Mouse (Mus musculus) embryo, embryonic 10.5 days (tissue): ENCODE data around the gene Fam160b1.

Experiments
- DNase-seq: peaks from one replicate; pipeline ENCODE4 v3.0.0-alpha.2; 2015; ENCODE audit warnings: low spot score

The Fam160b1 gene

DNA sequence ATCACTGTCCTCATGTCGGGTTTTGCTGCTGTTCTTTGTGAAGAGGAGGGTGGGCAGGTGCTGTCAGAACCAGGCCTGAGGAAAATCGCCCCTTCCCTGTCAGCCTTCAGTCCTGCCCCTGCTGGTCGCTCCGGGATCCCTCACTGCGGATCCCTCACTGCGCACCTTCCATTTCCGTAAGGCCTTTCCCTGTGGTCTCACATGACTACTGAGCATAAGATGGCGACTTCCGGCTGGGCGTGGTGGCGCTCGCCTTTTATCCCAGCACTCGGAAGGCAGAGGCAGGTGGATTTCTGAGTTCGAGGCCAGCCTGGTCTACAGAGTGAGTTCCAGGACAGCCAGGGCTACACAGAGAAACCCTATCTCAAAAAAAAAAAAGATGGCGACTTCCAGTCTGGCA lies 64.8 kb downstream of the Fam160b1 start:
- no peak for DNase-seq

- no peak for DNase-seq
Observed at GRCm38 (mm10) chr19:57426841-57427240, 66.4 kb downstream of the Fam160b1 start.

- DNase-seq = no peak
Observed at GRCm38 (mm10) chr19:57427756-57428438, 67.4 kb downstream of the Fam160b1 start.

DNA sequence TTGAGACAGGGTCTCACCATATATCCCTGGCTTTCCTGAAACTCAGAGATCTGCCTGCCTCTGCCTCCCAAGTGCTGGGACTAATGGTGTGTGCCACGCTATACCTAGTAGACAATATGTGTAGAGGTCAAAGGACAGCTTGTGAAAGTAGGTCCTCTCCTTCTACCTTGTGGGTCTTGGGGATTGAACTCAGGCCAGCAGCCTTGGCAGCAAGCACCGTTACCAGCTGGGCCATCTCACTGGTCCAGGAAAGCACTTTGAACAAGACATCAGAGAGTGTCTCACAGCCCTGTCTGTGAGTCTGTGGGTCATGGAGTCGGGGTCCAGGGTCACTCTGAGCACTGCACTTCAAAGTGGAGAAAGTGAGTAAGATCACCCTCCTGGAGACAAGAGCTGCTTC lies 68.2 kb downstream of the Fam160b1 start:
- DNase-seq = no peak

DNA sequence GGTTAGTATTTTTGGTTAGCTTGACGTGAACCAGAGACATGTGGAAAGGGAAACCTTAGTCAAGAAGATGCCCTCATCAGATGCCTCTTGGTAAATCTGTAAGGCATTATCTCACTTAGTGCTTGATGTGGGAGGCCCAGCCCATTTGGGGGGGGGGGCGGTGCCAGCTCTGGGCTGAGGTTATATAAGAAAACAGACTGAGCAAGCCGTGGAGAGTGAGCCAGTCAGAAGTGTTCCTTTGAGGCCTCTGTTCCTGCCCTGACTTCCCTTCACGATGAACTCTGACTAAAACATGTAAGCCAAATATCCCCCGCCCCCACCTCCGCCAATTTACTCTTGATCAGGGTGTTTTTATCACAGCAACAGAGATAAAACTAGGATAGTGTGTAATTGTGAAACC lies 69.4 kb downstream of the Fam160b1 start:
- DNase-seq = no peak

DNA sequence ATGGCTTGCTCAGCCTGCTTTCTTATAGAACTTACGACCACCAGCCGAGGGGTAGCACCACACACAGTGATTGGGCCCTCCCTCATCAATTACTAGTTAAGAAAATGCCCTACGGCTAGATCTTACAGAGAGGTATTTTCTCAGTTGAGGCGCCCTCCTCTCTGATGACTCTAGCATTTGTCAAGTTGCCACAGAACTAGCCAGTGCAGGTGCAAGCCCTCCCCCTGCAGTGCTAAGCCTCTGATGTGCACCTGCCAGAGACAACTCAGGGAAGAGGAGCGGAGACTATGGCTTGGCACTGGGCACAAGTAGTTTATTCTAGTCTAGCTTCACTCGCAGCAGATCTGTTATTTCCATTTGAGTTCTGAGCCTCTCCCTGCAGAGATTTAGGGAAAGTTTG lies 71.0 kb downstream of the Fam160b1 start:
- no peak for DNase-seq

DNA sequence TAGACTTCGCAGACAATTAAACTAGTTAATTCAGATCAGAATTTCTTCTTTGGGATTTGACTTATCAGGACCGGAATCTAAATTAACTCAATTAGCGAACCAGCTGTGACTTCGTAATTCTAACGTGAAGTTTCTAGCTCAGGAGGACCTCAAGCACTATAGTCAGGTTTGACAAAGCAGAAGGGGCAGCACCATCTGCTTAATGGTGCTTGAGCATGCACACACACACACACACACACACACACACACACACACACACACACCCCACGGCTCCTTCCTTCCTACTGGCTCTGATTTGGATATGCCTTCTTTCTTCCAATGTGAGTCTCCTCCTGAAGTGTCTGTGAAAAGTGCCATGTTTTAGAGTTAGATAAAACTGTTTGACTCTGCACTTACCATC lies 73.5 kb downstream of the Fam160b1 start:
- DNase-seq = no peak

DNA sequence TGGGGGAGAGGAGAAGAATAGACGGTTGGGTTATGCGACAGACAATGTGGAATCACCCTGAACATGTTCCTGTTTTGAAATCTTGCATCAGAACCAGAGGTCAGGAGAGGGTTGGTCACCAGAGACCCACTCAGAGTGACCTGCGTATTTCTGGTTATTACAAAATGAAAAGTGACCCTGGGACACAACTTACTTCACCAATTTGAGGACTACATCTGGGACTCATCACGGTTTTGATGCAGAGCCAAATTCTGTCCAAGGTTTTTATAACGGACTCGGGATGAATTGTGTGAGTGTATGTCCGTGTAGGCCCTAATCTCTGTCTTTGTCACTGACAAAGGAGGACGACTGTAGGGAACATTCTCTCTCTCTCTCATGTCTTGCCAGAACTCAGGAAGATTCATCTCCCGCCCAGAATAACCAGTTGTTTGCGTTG lies 76.1 kb downstream of the Fam160b1 start:
- DNase-seq = no peak

DNA sequence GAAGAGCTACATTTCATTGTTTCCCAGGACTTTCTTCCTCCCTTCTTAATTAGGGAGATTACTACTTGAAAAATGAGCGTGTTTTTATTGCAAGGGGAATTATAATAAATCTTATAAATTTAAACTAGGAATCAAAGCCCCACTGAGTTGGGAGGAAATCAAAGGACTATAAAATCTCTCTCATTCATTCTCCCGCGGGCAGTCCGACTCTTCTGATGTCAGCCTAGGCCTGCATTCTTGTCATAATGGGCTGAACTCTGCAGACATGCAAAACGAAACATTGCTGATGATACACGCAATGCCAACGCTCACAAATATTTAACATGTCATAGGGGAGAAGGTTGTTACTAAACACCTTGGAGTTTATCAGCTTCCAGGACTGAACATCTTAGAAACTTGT lies 76.6 kb downstream of the Fam160b1 start:
- no peak for DNase-seq
